Mouse (Mus musculus): ENCODE data around the gene Lmnb2. TPM values are rescaled to one million over a fixed set of nuclear protein-coding genes. Genes with fewer than 3 reads are reported as not detected.
A peak's percentile ranks its signal among the peaks of the same experiment; 100 is the strongest.

Lmnb2 gene
- polyA plus RNA-seq, 1 experiment from 2014 or later = 7.3 TPM

DNA sequence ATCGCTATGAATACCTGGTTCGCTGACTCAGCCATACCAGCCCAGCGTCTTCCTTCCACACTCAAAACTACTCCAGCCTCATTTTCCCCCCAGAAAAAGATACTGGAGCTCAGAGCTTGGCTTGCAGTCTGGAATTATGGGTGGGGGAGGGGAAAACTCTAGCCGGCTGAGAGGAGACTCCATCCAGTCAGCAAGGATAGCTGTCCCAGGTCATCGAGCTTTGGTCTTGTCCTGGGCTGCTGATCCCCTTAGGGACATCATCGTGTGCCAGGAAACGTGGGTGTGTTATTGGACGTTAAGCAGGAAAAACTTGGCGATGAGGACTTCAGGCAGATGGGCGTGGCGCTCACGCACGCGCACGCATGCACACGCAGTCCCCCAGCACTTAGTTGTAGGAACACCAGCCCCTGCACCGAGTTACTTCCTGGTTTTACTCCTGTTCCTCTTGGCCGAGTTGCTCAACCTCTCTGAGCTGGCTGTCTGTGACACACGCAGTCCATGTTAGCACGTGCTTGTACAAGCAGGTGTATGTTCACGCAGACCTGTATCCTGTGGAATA lies 15.5 kb upstream of the Lmnb2 start:
- Histone ChIP-seq H3K36me3 (ENCODE audit: control insufficient read depth, insufficient read depth, low read length) (no peaks in the 10 kb centered on the region; the same call in 1 of the 2 replicates), H3K9ac (ENCODE audit: low read length) (peak overlapping the region; percentile 96), H3K27me3 (ENCODE audit: control insufficient read depth, insufficient read depth, low read length) (no peaks in the 10 kb centered on the region), H3K9me3 (ENCODE audit: control insufficient read depth, low read length) (no peaks in the 10 kb centered on the region), H3K4me1 (ENCODE audit: control insufficient read depth in 2 of 2, insufficient read depth in 2 of 2, low read length in 2 of 2) (peaks cover 56 to 80% of the 10 kb centered on the region in 2 experiments), H3K4me3 (ENCODE audit: control insufficient read depth in 1 of 2, insufficient read depth in 1 of 2, low read depth in 1 of 2, low read length in 2 of 2) (peak overlapping the region; percentile 19 to 90), H3K27ac (replicated peaks in 1 of 2; ENCODE audit: control insufficient read depth in 1 of 2, insufficient read depth in 1 of 2, low read depth in 2 of 2, low read length in 2 of 2) (peak overlapping the region in 1 of 2 experiments; percentile 67; a peak in 2 of 4 replicates), H3K4me2 (ENCODE audit: low read length) (peak overlapping the region; percentile 98)
- 4% methylated on average over 21 of the region's 21 CpGs for WGBS
- no peak for ATAC-seq (ENCODE audit: insufficient number of reproducible peaks, insufficient read depth, low FRiP score, low read depth)

DNA sequence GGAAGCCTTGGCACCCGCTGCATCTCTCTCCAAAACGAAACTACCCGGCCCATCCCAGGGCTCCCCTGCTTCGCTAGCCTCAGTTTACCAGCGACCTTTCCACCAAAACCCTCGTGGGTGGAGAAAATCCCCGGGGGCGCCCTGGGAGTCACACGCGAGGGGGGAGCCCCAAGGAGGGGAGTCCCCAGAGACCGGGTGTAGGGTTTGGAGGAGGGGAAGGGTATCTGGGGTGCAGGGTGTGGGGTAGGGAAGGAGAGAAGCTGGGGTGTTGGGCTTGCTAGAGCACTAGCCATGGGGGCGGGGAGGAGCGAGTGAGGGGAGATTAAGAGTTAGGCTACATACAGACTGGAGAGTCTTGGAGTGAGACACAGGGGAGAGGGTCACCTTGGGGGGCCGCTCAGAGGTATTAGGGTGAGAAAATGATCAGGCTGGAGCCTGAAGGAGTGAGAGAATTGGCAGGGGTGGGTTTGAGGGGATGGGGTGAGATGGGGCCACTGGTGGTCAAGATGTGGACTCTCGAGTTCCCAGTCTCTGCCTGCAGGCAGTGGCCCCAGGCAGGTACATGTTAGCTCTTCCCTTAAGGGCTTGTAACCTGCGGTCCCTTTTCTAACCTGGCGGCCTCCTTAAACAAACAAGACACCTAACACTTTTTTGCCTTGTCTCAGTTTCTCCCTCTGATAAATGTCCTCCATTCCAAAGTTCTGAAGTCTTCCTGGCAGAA lies 14.8 kb upstream of the Lmnb2 start:
- Histone ChIP-seq H3K9ac (ENCODE audit: low read length) (peak overlapping the region; percentile 96), H3K4me1 (ENCODE audit: control insufficient read depth in 2 of 2, insufficient read depth in 2 of 2, low read length in 2 of 2) (peaks cover 51 to 74% of the 10 kb centered on the region in 2 experiments), H3K4me2 (ENCODE audit: low read length) (peak overlapping the region; percentile 98), H3K27ac (replicated peaks in 1 of 2; ENCODE audit: control insufficient read depth in 1 of 2, insufficient read depth in 1 of 2, low read depth in 2 of 2, low read length in 2 of 2) (peak overlapping the region in 1 of 2 experiments; percentile 67; a peak in 2 of 4 replicates), H3K27me3 (ENCODE audit: control insufficient read depth, insufficient read depth, low read length) (no peaks in the 10 kb centered on the region), H3K4me3 (ENCODE audit: control insufficient read depth in 1 of 2, insufficient read depth in 1 of 2, low read depth in 1 of 2, low read length in 2 of 2) (peak overlapping the region; percentile 84 to 90), H3K36me3 (ENCODE audit: control insufficient read depth, insufficient read depth, low read length) (no peaks in the 10 kb centered on the region; the same call in 1 of the 2 replicates), H3K9me3 (ENCODE audit: control insufficient read depth, low read length) (no peaks in the 10 kb centered on the region)
- 3% methylated on average over 17 of the region's 17 CpGs for WGBS
- ATAC-seq (ENCODE audit: insufficient number of reproducible peaks, insufficient read depth, low FRiP score, low read depth) = no peak

DNA sequence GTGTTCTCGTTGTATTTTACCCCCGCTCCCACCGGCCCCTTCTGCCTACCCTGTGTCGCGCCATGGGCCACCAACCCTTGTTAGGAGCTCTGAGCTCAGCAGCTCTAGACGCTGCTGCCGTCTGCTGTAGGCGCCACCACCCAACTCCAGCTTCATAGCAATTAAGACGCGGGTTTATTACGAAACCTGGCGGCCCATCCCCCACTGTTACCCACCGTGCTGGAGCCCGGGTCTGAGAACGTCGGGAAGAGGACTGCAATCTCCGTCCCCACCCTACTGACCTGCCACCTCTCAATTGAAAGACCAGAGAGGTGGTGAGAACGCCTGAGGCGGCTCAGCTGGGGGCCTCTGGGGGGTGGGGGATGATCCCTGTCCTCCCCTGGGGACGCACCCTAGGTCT lies 14.2 kb upstream of the Lmnb2 start:
- WGBS = 2% methylated on average over 20 of the region's 20 CpGs
- no peaks in the 10 kb centered on the region for H3K27me3 ChIP-seq (ENCODE audit: control insufficient read depth, insufficient read depth, low read length)
- peak overlapping the region; percentile 96 for H3K9ac ChIP-seq (ENCODE audit: low read length)
- H3K4me3 ChIP-seq (ENCODE audit: control insufficient read depth in 1 of 2, insufficient read depth in 1 of 2, low read depth in 1 of 2, low read length in 2 of 2) = peak overlapping the region; percentile 84 to 90
- peaks cover 44 to 67% of the 10 kb centered on the region in 2 experiments for H3K4me1 ChIP-seq (ENCODE audit: control insufficient read depth in 2 of 2, insufficient read depth in 2 of 2, low read length in 2 of 2)
- H3K36me3 ChIP-seq (ENCODE audit: control insufficient read depth, insufficient read depth, low read length) = no peaks in the 10 kb centered on the region; the same call in 1 of the 2 replicates
- H3K4me2 ChIP-seq (ENCODE audit: low read length) = peak overlapping the region; percentile 98
- no peak overlapping the region; a peak in 1 of 4 replicates for H3K27ac ChIP-seq (replicated peaks in 1 of 2; ENCODE audit: control insufficient read depth in 1 of 2, insufficient read depth in 1 of 2, low read depth in 2 of 2, low read length in 2 of 2)
- no peak for ATAC-seq (ENCODE audit: insufficient number of reproducible peaks, insufficient read depth, low FRiP score, low read depth)
- no peaks in the 10 kb centered on the region for H3K9me3 ChIP-seq (ENCODE audit: control insufficient read depth, low read length)

DNA sequence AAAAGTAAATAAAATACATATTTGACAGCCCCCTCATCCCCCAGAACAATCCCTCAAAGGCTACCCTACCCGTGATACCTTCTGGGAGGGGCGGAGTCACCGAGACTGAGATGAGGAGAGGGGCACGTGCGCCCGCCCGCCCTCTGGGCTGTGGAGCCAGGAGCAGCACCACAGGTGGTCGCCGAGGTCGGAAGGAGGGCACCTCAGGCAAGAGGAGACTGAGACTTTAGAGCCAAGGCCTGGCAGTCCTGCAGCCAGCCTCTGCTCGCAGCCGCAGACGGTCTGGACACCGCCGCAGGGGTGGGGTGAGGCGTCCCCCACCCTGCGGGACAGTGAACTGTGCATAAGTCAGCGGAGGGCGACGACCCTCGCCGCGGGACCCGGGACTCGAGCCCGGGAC lies 13.7 kb upstream of the Lmnb2 start:
- Histone ChIP-seq H3K27me3 (ENCODE audit: control insufficient read depth, insufficient read depth, low read length) (no peaks in the 10 kb centered on the region), H3K4me1 (ENCODE audit: control insufficient read depth in 2 of 2, insufficient read depth in 2 of 2, low read length in 2 of 2) (peaks cover 39 to 62% of the 10 kb centered on the region in 2 experiments), H3K9ac (ENCODE audit: low read length) (peak overlapping the region; percentile 96), H3K27ac (replicated peaks in 1 of 2; ENCODE audit: control insufficient read depth in 1 of 2, insufficient read depth in 1 of 2, low read depth in 2 of 2, low read length in 2 of 2) (peak overlapping the region; percentile 22 to 79; a peak in 3 of 4 replicates), H3K36me3 (ENCODE audit: control insufficient read depth, insufficient read depth, low read length) (no peaks in the 10 kb centered on the region; the same call in 1 of the 2 replicates), H3K4me2 (ENCODE audit: low read length) (peak overlapping the region; percentile 98), H3K4me3 (ENCODE audit: control insufficient read depth in 1 of 2, insufficient read depth in 1 of 2, low read depth in 1 of 2, low read length in 2 of 2) (peak overlapping the region; percentile 84 to 90), H3K9me3 (ENCODE audit: control insufficient read depth, low read length) (no peaks in the 10 kb centered on the region)
- 2% methylated on average over 26 of the region's 26 CpGs for WGBS
- no peak for ATAC-seq (ENCODE audit: insufficient number of reproducible peaks, insufficient read depth, low FRiP score, low read depth)

DNA sequence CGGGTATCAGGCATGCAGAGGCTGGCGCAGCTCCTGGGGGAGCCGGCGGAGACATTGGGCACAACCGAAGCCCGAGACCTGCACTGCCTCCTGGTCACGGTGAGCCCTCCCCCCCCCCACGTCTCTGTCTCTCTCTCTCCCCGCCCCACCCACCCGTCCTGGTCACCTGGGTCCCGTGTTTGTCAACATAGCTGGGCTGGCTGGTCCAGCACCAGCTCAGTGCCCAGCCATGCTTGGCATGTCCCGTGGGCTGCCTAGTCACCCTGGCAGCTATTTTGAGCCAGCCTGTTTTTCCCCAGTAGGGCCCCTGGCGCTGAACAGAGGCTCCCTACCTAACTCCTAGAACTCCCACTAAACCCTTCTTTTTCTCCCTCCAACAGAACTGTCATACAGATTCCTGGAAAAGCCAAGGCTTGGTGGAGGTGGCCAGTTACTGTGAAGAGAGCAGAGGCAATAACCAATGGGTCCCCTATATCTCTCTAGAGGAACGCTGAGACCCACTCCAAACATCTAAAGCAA lies 13.2 kb upstream of the Lmnb2 start:
- Histone ChIP-seq H3K4me3 (ENCODE audit: control insufficient read depth in 1 of 2, insufficient read depth in 1 of 2, low read depth in 1 of 2, low read length in 2 of 2) (peak overlapping the region; percentile 84 to 90), H3K4me2 (ENCODE audit: low read length) (peak overlapping the region; percentile 98), H3K27ac (replicated peaks in 1 of 2; ENCODE audit: control insufficient read depth in 1 of 2, insufficient read depth in 1 of 2, low read depth in 2 of 2, low read length in 2 of 2) (peak overlapping the region; percentile 22 to 79), H3K27me3 (ENCODE audit: control insufficient read depth, insufficient read depth, low read length) (no peaks in the 10 kb centered on the region), H3K9me3 (ENCODE audit: control insufficient read depth, low read length) (no peaks in the 10 kb centered on the region), H3K36me3 (ENCODE audit: control insufficient read depth, insufficient read depth, low read length) (no peaks in the 10 kb centered on the region; the same call in 1 of the 2 replicates), H3K9ac (ENCODE audit: low read length) (peak overlapping the region; percentile 96), H3K4me1 (ENCODE audit: control insufficient read depth in 2 of 2, insufficient read depth in 2 of 2, low read length in 2 of 2) (peaks cover 37 to 57% of the 10 kb centered on the region in 2 experiments)
- no peak for ATAC-seq (ENCODE audit: insufficient number of reproducible peaks, insufficient read depth, low FRiP score, low read depth)
- WGBS = 3% methylated on average over 13 of the region's 14 CpGs

DNA sequence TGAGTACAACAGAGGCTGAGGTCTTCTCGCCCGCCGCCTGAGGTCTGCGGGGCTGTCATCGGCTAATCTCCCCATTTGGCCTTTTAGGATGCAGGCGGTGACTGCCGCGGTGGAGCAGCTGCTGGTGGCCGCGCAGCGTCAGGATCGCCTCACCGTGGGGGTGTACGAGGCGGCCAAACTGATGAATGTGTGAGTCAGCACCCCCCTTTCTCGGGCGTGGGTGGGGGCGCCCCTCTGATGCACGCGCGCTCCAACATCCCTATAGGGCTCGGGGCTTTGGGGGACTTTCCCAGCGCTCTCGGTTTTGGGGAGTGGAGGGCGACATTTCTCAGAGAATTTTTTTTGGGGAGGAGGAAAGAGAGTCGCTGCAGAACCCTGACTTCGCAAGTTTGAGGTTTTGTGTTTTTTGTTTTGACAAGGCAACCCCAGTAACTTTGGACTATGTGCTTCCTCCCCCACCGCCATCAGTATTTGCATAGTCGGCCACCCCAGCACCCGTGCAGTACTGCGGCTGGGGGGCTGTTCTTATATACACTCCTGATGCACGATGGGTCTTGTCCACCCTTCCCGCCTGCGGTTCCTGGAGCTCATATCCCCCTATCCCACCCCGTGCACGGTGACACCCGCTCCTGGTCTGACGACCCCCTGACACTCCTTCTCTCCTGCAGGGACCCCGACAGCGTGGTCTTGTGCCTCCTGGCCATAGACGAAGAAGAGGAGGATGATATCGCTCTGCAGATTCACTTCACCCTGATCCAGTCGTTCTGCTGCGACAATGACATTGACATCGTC lies 12.5 kb upstream of the Lmnb2 start:
- no peaks in the 10 kb centered on the region; the same call in 1 of the 2 replicates for H3K36me3 ChIP-seq (ENCODE audit: control insufficient read depth, insufficient read depth, low read length)
- peak overlapping the region; percentile 84 to 90 for H3K4me3 ChIP-seq (ENCODE audit: control insufficient read depth in 1 of 2, insufficient read depth in 1 of 2, low read depth in 1 of 2, low read length in 2 of 2)
- H3K27ac ChIP-seq (replicated peaks in 1 of 2; ENCODE audit: control insufficient read depth in 1 of 2, insufficient read depth in 1 of 2, low read depth in 2 of 2, low read length in 2 of 2) = peak overlapping the region; percentile 18 to 79; a peak in 3 of 4 replicates
- H3K4me1 ChIP-seq (ENCODE audit: control insufficient read depth in 2 of 2, insufficient read depth in 2 of 2, low read length in 2 of 2) = peaks cover 31 to 51% of the 10 kb centered on the region in 2 experiments
- H3K9me3 ChIP-seq (ENCODE audit: control insufficient read depth, low read length) = no peaks in the 10 kb centered on the region
- H3K4me2 ChIP-seq (ENCODE audit: low read length) = peak overlapping the region; percentile 98
- H3K27me3 ChIP-seq (ENCODE audit: control insufficient read depth, insufficient read depth, low read length) = no peaks in the 10 kb centered on the region
- no peak for ATAC-seq (ENCODE audit: insufficient number of reproducible peaks, insufficient read depth, low FRiP score, low read depth)
- under 1% methylated on average over 45 of the region's 45 CpGs for WGBS
- H3K9ac ChIP-seq (ENCODE audit: low read length) = peak overlapping the region; percentile 96

All from heart, embryonic 14.5 days (tissue).